Mouse (Mus musculus) kidney, postnatal 10 days (tissue): ENCODE data around the gene Dnmt3b.
"Not testable (repeated sequence)": the region's sequence is repeated elsewhere in the genome, so short reads cannot be mapped to it uniquely, and the experiment has no call there.

Source experiments
- DNase-seq: peaks from one replicate; pipeline ENCODE4 v3.0.0; 2021; ENCODE audit warnings: mixed read lengths

The Dnmt3b gene

GRCm38 (mm10) chr2:153638977-153639680 lies 10.1 kb upstream of the Dnmt3b start:
- no peak for DNase-seq

GRCm38 (mm10) chr2:153642496-153642895 lies 6.8 kb upstream of the Dnmt3b start:
- no peak for DNase-seq

DNA sequence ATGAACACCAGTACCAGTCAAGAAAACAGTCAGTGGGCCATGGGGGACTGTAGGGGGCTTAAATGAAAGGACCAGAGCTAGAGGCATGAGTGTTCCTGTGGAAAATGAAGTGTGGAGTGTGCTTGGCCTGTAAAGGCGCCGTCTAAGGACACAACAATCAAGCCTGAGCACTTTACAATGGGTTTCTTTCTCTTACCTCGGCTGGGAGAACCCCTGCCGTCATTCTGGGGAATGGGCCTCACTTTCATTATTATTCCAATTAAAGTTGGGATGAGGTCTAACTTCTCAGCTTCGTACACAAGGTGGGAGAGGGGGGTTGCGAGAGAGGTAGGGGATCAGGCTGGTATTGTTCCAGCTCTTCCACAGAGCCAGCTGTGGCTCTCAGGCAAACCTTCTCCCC lies 6.3 kb upstream of the Dnmt3b start:
- DNase-seq = no peak

- DNase-seq = no peak
These were observed 415 bp upstream of the Dnmt3b start for GRCm38 (mm10) chr2:153648773-153649297.

GRCm38 (mm10) chr2:153650014-153650687 lies 901 bp downstream of the Dnmt3b start:
- DNase-seq = peak; percentile 56

- no peak for DNase-seq
These were observed 2.4 kb downstream of the Dnmt3b start for GRCm38 (mm10) chr2:153651681-153652080.

- DNase-seq = not testable (repeated sequence)
These were observed 8.4 kb downstream of the Dnmt3b start for GRCm38 (mm10) chr2:153657659-153658058.

- DNase-seq = peak; percentile 31
These were observed 11.4 kb downstream of the Dnmt3b start for GRCm38 (mm10) chr2:153660616-153661015.

DNA sequence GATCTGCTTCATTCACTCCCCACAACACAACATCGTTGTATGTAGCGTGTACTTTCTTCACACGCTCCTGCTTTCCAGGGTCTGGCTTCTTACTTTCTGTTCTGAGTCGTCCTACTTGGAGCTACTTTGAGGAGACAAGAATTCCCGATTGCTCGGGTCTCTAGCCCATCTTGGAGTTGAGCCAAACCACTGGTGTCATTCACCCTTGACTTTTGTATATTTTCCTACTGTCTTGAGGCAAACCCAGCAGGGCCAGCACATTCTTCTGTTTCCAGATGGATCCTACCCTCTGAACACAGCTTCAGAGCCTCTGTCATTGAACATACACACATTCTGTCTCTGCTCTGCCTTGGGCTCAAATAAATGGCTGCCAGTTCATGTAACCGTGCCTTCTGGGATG lies 16.2 kb downstream of the Dnmt3b start:
- peak; percentile 58 for DNase-seq

DNA sequence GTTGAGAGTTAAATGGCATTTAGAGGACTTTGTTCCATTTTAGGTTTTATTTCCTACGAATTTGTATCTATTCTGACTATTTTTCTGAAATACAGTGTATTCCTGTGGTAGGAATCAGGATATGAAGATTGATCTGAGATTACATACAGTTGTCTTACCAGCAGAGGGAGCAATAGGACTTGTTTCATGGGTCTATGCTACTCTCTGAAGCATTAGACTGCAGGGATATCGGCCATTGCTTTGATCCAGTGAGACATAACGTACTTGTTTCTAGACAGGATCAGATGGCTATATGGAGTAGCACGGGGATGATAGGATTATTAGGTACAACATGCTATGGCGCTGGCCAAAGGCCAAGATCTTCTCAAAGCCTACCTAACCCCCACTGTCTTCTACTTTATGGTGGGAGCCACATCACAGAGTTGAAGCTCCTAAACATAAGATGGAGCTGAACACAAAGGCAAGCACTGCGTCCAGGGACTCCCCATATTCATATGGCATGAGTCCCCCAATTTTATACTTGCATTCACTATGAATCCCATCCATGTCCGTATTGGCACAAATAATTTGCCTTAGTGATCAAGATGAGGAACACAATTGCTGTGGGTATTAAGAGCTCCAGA lies 19.6 kb downstream of the Dnmt3b start:
- no peak for DNase-seq

DNA sequence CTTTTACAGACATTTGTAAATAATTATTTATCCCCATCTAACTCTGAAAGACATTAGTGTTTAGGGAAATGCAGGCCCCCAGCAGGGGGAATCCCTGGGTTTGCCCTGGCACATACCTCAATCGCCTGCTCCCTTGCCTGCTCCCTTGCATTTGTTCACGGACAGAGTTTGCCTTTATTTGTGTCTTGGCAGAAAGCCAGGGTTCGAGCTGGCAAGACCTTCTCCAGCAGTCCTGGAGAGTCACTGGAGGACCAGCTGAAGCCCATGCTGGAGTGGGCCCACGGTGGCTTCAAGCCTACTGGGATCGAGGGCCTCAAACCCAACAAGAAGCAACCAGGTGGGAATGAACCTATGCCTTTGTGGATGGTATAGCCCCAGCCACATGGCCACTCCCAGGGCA lies 20.9 kb downstream of the Dnmt3b start:
- DNase-seq = peak; percentile 13

DNA sequence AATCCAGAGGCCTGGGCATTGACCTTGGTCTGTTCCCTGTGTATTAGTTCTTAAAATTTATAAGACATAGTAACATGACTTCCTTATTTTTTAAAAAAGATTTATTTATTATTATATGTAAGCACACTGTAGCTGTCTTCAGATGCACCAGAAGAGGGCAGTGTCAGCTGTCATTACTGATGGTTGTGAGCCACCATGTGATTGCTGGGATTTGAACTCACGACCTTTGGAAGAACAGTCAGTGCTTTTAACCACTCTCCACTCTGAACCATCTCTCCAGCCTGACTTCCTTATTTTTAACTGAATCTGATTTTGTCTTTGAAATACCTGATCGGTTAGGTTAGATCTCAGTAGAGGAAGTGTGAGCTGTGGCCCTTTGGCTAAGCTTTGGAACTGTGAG lies 23.4 kb downstream of the Dnmt3b start:
- no peak for DNase-seq

GRCm38 (mm10) chr2:153675364-153675763 lies 26.1 kb downstream of the Dnmt3b start:
- not testable (repeated sequence) for DNase-seq

- no peak for DNase-seq
These were observed 27.7 kb downstream of the Dnmt3b start for GRCm38 (mm10) chr2:153676944-153677343.

GRCm38 (mm10) chr2:153677550-153677949 lies 28.3 kb downstream of the Dnmt3b start:
- DNase-seq = no peak

GRCm38 (mm10) chr2:153679959-153680358 lies 30.7 kb downstream of the Dnmt3b start:
- DNase-seq = no peak

GRCm38 (mm10) chr2:153693413-153693812 lies 44.2 kb downstream of the Dnmt3b start:
- DNase-seq = not testable (repeated sequence)

GRCm38 (mm10) chr2:153694462-153695085 lies 45.3 kb downstream of the Dnmt3b start:
- DNase-seq = peak; percentile 68

GRCm38 (mm10) chr2:153696352-153696751 lies 47.1 kb downstream of the Dnmt3b start, which contains the start of gene Dnmt3c:
Dnmt3c (plus strand) TSS chr2:153696652.
- DNase-seq = no peak

DNA sequence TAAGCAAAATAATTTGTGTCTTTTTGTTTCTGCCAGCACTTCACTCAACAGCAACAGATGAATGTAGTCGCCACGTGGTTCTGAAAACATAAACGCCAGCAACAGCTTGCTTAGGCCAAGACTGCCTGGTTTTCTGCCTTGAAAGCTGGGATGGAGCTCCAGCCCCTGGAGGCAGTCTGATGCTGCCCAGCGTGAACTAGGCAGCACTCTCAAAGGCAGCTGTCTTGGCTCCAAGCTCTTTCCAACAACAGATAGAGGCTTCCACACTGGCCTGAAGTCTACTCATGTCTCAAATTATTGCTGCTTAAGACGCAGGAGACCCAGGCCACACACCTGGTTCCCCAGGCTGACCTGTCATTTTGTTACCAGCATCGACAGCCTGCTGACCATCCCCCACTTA lies 54.1 kb downstream of the Dnmt3b start:
- DNase-seq = no peak

GRCm38 (mm10) chr2:153710701-153711330 lies 61.6 kb downstream of the Dnmt3b start:
- DNase-seq = peak; percentile 50

DNA sequence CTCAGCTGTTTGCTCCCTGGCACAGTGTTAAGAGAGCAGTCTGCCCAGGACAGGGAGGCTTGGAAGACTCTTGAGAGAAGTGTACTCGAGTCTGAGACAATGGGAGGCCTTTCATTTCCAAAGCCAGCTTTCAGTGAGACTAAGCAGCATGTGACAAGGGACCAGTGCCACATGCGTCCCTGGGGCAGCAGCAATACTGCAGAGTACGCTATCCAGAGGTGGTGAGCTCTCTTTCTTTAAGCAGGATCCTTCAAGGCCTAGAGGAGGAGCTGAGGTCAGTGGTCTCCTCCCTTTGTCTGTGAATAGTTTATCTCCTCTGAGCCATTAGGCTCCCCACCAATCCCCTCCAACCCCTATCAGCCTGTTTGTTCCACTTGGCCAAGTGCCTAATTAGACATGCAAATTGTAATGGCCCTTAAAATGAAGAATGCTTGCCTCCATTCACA lies 63.4 kb downstream of the Dnmt3b start:
- no peak for DNase-seq

- peak; percentile 35 for DNase-seq
These were observed 64.0 kb downstream of the Dnmt3b start for GRCm38 (mm10) chr2:153713227-153713626.
